Mouse (Mus musculus) kidney, adult 8-10 months (tissue): ENCODE measurements around the gene Babam2.

ENCODE experiments used
- DNase-seq, 2 experiments: peaks; one replicate each; pipeline ENCODE4 v3.0.0; 2022

Babam2 gene

DNA sequence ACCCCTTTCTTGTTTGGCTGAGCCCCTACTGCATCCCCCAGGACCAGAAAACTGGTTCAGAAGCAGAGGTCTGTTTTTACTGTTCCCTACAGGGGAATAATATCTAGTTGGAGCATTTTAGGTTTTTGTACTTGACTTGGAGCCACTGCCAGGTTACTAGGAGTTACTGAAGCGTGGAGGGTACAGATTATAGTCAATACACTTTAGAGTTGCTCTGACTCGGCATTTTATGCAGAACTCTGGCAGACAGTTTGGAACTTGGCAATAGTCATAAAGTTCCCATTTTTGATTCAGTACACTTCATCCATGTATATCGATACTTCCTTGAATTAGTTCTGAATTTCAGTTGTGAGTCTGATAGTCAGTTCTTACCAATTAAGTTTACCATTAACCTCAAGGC lies 202.4 kb downstream of the Babam2 start:
- DNase-seq, result peak in 1 of 2 experiments; percentile 34

DNA sequence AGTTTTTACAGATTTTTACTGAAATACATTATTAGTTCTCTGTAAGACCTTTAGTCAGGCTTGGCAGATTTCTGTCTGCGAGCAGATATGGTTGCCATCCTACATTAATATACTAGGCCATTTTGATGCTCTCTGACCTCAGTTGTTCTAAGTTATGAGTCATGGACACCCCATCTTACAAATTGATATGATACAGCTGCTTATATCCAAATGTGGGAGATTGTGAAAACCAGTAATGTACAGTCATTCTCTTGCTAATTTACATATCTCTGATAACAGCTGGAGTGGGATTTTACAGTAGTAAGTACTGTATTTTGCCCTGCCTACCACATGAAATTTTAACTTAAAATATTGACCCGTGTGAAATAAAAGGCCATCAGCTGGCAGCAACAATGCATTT lies 204.7 kb downstream of the Babam2 start:
- DNase-seq, result no peak

- no peak for DNase-seq
Measured at GRCm38 (mm10) chr5:31902891-31903290, 205.4 kb downstream of the Babam2 start.

GRCm38 (mm10) chr5:31904968-31905683 lies 207.6 kb downstream of the Babam2 start:
- no peak for DNase-seq

DNA sequence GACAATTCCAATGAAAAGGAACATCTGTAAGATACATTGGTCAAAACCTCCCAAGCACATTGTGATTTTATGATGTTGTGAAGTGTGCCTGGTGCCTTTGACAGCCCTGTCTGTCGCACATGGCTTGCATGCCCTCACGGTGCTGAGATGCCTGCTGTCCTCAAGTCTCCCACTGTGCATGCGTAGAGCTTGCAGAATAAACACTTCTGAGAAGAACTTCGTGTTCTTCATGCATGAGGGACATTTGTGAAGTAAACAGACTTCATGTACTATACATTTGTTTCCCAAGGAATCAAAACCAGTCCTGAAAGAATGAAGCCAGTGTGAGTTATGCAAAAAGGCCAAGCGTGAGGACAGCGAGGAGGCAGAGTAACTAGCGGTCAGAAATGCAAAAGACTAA lies 208.3 kb downstream of the Babam2 start:
- DNase-seq, result no peak

- no peak for DNase-seq
Measured at GRCm38 (mm10) chr5:31906286-31906951, 208.9 kb downstream of the Babam2 start.

DNA sequence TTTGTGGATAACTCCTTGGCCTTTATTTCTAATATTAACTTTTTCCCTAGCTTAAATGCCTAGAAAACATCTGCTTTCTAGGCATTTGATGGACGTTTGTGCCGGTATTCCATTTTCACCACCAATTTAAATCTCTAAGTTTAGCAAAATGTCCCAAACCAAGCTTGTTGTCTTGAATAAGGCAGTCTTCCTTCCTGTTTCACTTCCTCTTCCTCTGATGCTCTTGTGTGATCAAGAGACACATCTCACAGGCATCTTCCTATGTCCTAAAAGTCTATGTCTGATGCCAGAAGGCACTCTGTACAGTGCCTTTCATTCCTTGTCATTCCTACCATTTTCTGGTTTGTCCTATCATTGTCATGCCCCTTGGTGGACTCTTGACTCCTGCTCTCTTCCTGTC lies 210.5 kb downstream of the Babam2 start:
- no peak for DNase-seq

GRCm38 (mm10) chr5:31908818-31909217 lies 211.3 kb downstream of the Babam2 start:
- no peak for DNase-seq

- DNase-seq, result no peak
Measured at GRCm38 (mm10) chr5:31916241-31916640, 218.8 kb downstream of the Babam2 start.

DNA sequence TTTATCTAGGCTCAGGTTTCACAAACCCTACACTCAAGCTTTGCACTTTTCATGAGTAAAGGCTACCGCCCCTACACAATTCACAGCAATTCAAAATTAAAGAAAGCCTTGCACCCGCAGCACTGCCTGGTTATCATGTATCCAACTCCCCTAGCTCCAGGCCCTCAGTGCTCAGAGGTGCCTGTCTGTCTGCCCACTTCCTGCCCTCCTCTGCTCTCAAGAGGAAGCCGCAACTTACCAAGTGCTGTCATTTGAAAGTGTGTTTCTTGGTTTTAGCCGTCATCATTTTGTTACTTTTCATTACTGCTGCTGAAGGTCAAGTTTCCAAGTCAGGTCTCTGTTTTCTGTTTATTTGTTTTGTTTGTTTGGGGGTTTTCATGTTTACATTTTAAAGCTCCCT lies 221.1 kb downstream of the Babam2 start:
- DNase-seq, result no peak

DNA sequence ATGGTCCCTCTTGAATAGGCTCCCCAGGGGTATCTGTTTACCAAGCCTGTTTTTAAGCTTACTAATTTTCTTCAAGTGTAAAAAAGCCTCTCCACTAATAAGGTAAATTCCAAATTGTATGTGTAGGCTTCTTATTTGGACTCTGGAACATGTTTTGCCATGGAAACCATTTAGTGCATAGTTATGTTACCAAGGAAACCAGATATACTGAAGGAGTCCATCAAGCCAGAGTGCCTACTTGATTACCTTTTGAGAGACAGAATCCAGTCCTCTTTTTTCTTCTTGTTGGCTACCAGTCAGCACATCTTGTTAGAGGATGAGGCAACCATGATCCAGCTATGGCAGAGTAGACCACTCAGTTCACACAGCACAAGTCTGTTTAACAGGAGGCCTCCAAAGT lies 222.6 kb downstream of the Babam2 start:
- no peak for DNase-seq

DNA sequence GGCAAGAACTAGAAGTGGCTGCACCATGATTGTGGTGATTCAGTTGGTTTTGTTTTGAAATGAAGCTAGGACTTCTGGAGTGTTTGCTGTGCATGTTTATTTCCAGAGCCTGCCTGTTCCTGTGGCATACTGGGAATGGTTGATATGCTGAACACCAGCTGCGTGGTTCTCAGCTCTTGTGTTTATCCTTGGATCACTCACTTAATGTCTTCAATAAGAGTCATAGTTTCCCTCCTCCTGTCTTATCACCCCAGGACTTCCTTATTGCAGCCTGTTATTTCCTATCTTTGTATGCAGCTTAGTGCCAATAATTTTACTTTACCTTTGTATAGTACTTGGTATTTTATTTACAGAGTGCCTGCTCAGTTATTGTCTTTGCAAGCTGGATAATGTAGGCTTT lies 223.4 kb downstream of the Babam2 start:
- DNase-seq, result no peak

GRCm38 (mm10) chr5:31924075-31924474 lies 226.6 kb downstream of the Babam2 start:
- no peak for DNase-seq

DNA sequence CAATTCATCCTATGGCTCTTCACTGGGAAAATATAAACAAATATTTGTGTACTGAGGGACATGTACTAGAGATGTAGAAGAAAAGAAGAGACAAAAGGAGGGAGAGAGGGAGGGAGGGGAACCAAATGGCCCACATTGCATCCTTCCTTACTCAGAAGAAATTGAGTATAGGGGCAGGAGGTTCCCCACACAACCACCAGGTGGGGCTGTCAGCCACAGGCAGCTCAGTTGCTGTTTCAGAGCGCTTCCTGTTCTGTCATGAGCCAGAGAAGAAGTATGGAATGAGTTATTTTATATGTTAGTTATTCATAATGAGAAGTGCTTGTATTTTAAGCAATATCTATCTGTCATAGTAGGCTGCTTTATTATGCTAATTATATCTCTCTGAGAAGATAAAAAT lies 229.1 kb downstream of the Babam2 start:
- peak in 1 of 2 experiments; percentile 21 for DNase-seq

- no peak for DNase-seq
Measured at GRCm38 (mm10) chr5:31929007-31929406, 231.5 kb downstream of the Babam2 start.

GRCm38 (mm10) chr5:31931127-31931625 lies 233.7 kb downstream of the Babam2 start:
- DNase-seq, result no peak

DNA sequence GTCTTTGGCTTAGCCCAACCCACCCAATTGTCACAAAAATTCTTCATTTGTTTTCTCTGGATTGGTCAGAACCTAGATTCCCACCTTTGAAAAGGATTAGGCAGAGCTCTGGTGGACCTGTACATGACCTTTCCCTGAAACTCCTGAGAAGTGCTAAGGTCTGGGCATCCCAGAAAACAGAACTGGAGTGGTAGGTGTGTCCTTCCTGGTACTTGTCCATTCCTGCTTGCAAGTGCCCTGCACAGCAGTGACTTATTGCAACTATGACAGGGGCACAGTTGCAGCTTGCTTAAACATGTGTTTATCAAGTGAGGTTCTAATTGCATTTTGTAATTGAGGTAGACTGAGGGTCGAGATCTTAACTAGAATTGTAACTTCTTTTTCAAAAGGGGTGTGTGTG lies 234.2 kb downstream of the Babam2 start:
- no peak for DNase-seq

DNA sequence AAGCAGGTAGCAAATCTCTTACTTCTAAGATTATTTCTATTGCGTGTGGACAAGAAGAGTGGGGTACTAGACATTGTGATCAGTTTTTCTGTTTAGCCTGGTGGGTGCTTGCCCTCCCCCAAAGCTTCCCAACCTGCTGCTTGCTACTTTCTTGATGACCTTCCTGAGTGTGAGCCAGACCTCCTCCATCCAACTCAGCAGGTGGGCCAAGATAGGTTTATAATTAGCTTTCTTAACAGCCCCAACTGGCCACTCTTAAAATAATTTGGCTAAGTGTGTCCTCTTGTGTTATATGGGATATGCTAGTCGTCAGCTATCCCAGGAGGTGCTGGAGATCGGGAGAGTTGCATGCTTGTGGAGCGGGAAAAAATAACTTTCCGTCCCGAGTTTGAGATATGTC lies 235.8 kb downstream of the Babam2 start:
- DNase-seq, result no peak

- DNase-seq, result no peak
Measured at GRCm38 (mm10) chr5:31934397-31934796, 236.9 kb downstream of the Babam2 start.

GRCm38 (mm10) chr5:31935936-31936335 lies 238.5 kb downstream of the Babam2 start:
- DNase-seq, result no peak

GRCm38 (mm10) chr5:31936523-31936922 lies 239.0 kb downstream of the Babam2 start:
- no peak for DNase-seq

- DNase-seq, result no peak
Measured at GRCm38 (mm10) chr5:31940876-31941275, 243.4 kb downstream of the Babam2 start.

DNA sequence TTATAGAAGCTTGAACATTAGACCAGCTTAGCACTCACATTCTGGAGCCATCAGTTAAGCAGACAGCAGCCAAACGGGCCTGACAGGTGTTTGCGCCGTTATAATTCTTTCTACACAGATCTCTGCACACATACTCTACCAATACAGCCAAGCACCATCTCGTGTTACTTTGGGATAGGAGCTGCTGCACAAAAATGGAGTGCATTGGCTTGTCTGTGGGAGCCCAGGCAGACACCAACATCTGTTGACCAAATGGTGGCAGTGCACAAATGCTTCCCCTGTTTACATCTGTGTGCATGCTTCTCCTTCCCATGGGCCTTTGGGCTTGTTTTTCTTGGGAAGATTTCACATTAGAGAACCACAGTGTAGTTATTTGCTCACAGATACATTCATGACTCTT lies 249.7 kb downstream of the Babam2 start:
- no peak for DNase-seq

DNA sequence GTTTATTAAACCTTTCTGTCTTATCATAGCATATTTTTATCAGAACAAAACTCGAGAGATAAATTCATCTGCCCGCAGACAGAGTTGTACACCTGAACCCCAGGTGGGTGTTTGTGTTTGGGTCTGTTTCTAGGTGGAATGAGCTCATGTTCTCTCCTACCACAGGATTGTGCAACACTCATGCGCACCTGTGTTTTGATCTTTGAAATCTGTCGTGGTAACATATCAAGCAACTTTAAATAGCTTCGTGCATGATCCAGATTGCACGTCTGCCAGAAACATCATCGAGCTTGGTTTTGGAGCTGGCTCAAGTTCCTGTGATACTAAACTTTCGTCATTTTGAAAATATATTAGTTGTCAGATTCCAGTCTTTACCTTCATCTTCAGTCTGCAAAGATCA lies 251.9 kb downstream of the Babam2 start:
- no peak for DNase-seq

DNA sequence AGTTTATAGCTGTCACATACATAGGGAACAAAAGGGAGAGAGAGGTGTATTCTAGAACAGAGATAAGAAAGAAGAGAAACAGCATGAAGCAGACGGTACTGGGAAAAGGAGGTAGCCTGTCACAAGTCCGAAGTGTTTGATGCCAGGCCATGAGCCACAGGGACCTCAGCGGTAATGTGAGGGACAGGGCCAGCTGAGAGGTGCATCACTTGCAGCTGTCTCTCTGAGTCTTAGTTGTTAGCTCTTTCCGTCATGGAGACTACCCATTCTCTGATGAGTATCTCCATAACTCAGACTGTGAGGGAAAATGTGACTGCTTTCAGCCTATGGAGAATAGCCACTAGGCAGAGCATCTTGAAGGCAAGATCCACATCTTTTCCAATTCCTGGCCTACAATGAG lies 253.0 kb downstream of the Babam2 start:
- no peak for DNase-seq
